Mouse (Mus musculus) brain, embryonic 14.5 days (tissue): ENCODE measurements around the gene Golm1.

Experiments used
- CTCF ChIP-seq: fragments of 200-500 bp; IDR thresholded peaks from 2 replicates; pipeline ENCODE4 v1.5.1; 2012; ENCODE audit warnings: inconsistent platforms, mild to moderate bottlenecking, moderate library complexity, borderline replicate concordance; ENCODE audit not compliant: insufficient read depth, insufficient read length; ENCODE audit errors: extremely low read depth
- POLR2A ChIP-seq: fragments of 200-500 bp; IDR thresholded peaks from 2 replicates; pipeline ENCODE4 v1.6.1; 2012; ENCODE audit warnings: mild to moderate bottlenecking, inconsistent platforms, borderline replicate concordance; ENCODE audit not compliant: poor library complexity, insufficient read depth, insufficient read length, severe bottlenecking; ENCODE audit errors: extremely low read depth

- TF ChIP-seq POLR2A = no peak
- no peak for TF ChIP-seq CTCF
Measured at GRCm38 (mm10) chr13:59648598-59648997, 27.0 kb downstream of the Golm1 start.
